Mouse (Mus musculus): ENCODE results near the gene Lgals4.

GRCm38 (mm10) chr7:28825686-28826401 is 7.8 kb upstream of the Lgals4 start:
- TF ChIP-seq CTCF (IDR thresholded peaks at IDR 0.05; ENCODE audit: low read depth, low read length) (peak; percentile 28; the same call in 1 of the 2 replicates), POLR2A (IDR thresholded peaks at IDR 0.05; ENCODE audit: extremely low read depth, insufficient read depth, low read length) (no peak)

Data from liver, adult 2 months (tissue).